Mouse (Mus musculus) brain, embryonic 14.5 days (tissue): ENCODE measurements around the gene Thada. TPM values are rescaled to one million over a fixed set of nuclear protein-coding genes. Genes with fewer than 3 reads are reported as not detected.

Experiments
- DNase-seq: peaks from one replicate; pipeline ENCODE4 v3.0.0-alpha.2; 2011; ENCODE audit warnings: low read depth
- CTCF ChIP-seq: fragments of 200-500 bp; IDR thresholded peaks from 2 replicates; pipeline ENCODE4 v1.5.1; 2012; ENCODE audit warnings: inconsistent platforms, mild to moderate bottlenecking, moderate library complexity, borderline replicate concordance; ENCODE audit not compliant: insufficient read depth, insufficient read length; ENCODE audit errors: extremely low read depth
- POLR2A ChIP-seq: fragments of 200-500 bp; IDR thresholded peaks from 2 replicates; pipeline ENCODE4 v1.6.1; 2012; ENCODE audit warnings: mild to moderate bottlenecking, inconsistent platforms, borderline replicate concordance; ENCODE audit not compliant: poor library complexity, insufficient read depth, insufficient read length, severe bottlenecking; ENCODE audit errors: extremely low read depth
- polyA plus RNA-seq: library from polyadenylated mRNA; depleted of rRNA; stranded (reverse); fragments of >200 nt; gene quantifications from 2 replicates; pipeline ENCODE4 v1.2.3, GENCODE M21; 2012

Thada gene
- polyA plus RNA-seq, 1 experiment: 10.2 TPM

DNA sequence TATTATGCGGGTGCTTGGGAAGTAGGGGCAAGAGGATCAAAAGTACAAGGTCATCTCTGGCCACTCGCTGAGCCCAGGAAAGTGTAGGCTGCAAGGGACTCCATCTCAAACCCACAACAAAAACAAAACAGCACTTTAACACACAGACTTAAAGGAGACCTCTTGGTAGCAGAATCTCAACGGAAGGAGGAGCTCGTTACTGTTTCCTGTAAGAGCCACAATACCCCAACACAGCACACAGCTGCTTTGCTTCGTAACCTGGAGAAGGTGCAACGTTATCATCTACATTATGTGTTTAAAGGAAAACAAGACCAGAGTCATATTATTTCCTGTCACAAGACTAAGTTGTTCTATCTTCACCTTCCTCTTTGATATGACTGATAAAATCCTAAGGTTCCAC, 135.5 kb downstream of the Thada start:
- DNase-seq: no peak
- TF ChIP-seq POLR2A (no peak), CTCF (no peak)

DNA sequence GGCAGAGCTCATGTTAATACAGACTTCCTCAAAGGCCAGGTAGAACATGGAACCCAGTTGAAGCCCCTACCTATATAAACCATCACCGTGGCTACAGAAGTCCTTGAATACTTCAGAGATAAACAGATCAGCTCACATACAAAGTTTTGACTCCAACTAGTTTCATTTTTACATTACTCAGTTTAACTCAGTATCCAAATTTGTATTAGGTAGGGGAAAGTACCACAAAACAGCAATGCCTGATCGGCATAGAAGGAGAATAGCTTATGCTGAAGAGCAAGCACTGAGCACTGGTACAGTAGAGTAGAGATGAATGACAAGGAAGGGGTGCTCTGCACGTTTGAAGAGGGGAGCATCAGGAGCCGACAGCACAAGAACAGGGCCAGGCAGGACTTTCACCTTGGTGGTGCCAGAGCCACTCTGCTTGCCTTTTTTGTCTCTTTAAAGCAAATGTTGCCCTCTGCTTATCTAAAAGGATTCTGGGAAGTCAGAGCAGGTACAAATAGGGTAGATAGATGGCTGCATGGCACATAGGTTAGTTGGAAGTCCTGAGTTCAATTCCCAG, 136.0 kb downstream of the Thada start:
- DNase-seq: no peak
- TF ChIP-seq POLR2A (no peak), CTCF (no peak)

DNA sequence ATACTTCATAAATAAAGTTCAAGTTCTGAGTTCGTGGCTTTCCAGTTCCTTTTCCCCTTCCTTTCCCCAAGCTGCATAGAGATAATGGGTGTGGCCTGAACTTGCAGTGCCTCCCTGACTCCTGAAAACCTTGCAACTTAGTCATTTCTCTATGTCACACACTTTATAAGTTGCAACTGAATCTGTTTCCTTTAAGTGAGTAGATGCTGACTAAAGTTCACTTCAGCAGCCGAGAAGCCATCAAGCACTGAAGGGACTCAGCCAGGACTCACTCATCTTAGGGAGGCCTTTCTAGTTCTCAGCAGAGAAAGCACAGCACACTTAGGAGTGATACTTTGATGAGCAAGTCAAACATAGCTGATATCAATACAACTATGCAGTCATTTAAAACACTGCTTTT, 137.5 kb downstream of the Thada start:
- TF ChIP-seq CTCF (no peak), POLR2A (no peak)
- no peak for DNase-seq

DNA sequence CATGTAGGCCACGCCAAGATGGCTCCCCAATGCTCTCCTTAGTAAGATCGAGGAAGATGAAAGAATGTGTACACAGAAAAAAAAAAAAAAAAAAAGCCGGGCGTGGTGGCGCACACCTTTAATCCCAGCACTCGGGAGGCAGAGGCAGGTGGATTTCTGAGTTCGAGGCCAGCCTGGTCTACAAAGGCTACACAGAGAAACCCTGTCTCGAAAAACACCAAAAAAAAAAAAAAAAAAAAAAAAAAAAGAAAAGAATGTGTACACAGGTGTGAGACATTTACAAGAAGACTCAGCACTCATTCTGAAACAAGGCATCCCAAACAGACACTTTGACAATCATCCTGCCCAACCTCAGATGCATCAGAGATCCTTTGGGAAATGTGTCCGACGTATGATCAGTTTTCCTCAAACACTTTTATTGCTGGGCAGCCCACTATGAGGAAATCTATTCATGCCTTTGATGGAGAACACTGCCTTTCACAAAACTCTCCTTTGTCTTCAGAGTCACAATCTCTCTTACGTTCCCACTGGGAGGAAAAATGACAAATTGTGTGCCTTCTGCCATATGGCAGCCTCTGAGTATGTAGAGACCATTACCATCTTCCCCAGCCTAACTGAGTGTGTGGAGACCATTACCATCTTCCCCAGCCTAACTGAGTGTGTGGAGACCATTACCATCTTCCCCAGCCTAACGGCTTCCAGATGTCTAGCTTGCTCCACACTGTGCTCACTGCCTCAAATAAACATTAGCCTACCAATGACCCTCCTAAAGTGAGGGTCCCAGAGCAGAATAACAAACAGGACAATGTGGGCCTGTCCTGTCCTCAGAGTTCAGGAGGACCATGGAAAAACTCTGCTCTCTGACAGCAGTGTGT, 138.7 kb downstream of the Thada start:
- no peak for DNase-seq
- TF ChIP-seq POLR2A (no peak), CTCF (no peak)

DNA sequence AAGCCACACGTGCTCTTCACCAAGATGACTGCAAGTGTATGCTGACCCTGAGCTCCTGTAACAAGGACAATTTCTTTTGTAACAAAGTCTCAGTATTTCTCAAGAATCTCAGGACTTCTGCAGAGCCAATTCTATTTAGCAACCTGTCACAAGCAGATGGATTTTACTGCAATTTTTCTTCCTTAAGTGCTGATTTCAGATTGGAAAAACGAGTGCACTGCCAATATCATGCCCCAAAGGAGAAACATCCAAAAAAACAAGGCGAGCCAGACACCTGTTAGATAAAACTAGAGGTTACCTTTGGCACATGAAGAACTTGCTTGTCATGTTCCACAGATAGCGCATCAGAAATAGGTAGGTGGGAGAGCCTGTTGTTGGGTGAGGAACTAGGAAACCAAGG, 143.8 kb downstream of the Thada start:
- no peak for DNase-seq
- TF ChIP-seq POLR2A (no peak), CTCF (no peak)

DNA sequence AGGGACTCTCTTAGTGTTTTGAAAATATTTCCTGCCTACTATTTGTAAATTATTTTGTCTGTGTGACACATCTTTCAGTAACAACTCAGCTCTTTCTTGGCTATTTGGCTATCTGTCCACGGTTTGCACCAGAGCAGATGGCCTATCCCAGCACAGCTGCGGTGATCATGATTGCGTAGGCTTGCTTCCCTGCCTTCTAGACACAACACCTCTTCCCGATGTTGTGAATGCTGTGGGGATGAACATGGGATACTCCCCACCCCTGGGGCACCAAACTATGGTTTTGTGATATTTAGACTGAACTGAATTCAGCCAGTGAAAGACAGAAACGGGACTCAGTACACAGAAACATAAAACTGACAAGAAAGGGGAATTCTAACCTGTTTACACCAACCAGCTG, 144.7 kb downstream of the Thada start:
- TF ChIP-seq POLR2A (no peak), CTCF (no peak)
- no peak for DNase-seq

DNA sequence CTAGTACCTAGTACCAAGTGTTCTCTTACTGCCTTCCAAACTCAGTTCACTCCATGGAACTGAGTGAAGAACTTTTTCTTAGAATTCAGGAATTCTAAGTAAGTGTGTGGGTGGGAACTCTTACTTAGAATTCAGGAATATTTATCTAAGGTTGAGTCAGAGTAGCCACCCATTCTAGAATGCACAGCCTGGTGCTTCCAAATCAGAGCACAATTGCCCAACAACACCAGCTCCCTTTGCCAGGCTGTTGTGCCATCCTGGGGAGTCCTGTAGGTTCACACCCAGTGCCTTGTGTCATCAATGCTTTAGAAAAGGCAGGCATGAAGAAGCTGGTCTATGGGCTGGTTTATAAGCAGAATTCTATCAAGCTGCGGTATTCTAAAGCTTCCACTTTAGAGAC, 145.4 kb downstream of the Thada start:
- no peak for DNase-seq
- TF ChIP-seq POLR2A (no peak), CTCF (no peak)

DNA sequence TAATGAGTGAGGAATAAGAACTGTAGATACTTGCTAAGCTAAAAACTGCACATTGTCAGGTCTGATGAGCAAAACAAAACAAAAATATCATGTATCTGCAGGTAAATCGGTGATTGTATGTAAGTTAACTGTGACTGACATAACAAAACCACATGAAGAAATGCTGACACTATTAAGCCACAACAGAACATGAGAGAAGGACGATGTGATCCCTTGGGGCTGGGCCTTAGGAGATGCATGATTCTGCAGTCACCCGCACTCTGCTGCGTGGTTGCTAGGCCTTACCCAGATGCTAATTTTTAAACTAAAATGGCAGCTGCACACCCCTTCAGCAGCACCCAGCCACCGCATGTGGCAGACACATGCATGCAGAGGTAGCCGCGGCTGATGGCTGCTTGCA, 151.7 kb downstream of the Thada start:
- no peak for DNase-seq

DNA sequence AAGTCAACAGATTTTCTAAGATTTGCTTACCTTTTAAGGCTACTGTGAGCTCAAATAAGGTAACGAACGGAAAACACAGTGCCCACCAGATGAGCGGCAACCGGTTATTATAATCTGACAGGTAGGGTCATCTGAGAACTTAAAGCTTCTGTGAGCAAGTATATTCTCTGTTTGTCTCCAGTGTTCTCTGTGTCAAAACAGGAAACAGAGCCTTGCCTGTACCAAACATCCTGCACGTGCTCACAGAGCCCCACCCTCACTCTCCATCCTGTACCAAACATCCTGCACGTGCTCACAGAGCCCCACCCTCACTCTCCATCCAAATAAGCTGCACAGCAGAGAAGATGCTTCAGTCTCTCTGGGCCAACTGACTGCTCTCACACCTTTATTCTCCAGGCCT, 152.5 kb downstream of the Thada start:
- DNase-seq: no peak
- no peak for TF ChIP-seq POLR2A
- no peak for TF ChIP-seq CTCF

More for the DNA sequence above, 151.7 kb downstream of the Thada start:
- TF ChIP-seq CTCF (no peak), POLR2A (no peak)

DNA sequence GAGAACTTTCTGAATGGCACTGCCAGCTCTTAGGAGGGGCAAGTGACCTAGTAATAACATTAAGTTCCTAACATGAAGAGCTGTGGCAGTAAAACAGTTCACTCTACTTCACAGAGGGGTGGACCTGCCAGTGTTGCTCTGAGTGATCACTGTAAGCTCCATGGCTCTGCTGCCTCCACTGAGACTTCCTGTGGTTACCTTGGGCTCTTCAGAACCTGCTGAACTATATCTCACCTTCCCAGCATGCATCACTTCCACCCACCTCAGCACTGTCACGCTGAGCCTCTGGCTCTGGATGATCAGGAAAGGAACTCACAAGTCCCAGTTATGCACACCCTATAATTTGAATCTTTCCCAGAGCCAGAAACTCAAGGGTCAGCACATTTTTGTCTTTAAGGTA, 159.9 kb downstream of the Thada start:
- no peak for DNase-seq
- TF ChIP-seq POLR2A (no peak), CTCF (no peak)

DNA sequence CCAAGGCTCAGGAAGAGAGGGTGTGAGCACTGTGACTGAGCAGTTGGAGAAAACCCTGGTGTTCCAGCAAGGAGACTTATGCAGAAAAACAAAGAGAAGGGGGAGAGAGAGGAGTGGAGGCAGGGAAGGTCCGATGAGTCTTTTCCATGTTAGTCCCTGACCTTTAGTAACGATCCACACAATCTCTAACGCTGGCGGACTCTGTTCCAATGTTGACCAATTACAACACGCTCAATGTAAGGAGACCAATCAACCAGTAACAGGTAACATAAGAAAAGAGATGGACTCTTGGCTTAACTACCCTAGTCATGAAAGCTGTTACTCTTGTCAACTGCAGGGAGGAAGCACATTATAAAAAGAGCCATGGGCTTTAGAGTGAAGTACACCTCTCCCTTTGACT, 160.9 kb downstream of the Thada start:
- no peak for DNase-seq
- TF ChIP-seq POLR2A: no peak
- no peak for TF ChIP-seq CTCF

DNA sequence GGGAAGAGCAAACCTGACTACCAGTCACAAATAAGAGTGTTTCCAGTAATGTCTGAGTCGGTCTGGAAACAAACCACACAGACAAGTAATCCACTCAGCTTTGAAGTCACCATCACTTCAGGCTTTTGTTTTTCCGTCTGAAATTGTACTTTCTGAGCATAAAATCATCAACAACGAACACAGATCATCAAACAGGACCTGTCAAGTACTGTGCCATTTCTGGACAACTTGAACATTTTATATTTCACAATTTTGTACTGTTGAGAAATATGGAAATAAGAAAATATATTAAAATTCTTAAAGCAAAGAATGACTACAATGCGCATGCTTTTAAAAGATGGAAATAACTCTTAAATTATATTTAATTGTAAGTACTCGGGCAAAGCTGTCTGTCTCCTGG, 161.9 kb downstream of the Thada start:
- no peak for DNase-seq
- TF ChIP-seq CTCF (no peak), POLR2A (no peak)

DNA sequence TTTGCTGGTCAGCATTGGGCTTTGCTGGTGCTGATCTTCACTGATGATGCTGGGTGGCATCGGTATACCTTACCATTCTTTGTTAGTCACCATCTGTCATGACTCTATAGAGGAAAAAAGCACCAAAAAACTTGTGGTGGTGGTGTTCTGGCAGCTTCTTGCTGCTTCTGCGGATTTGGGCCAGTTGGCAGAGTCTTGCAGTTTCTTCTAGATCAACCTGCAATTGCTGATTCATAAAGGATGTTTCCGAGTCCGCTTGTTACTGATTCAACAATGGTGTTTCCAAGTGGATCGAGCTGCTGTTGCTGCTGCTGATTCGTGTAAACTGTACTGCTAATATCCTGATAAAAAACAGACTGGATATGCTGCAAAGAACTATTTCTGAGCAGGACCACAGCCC, 168.0 kb downstream of the Thada start:
- no peak for DNase-seq
- TF ChIP-seq POLR2A (no peak), CTCF (no peak)
